ENCODE assay signal across 11 mouse cellular contexts in the genomic region with DNA sequence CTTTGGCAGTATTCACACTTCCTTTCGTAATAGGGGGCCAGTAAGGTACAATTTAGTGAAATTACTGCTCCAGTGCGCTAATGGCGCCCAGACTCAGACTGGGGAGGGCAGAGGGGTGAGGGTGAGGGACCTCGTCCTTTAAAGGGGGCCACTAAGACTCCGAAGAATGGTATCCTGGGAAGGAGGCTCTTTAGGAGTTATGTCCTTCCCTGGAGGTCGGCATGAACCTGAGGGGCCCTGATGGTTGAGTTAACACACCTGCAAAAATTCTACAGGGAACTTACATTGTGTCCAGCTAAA.
DNase-seq lines count a peak whose midpoint lies in the region; ATAC-seq lines count a peak whose summit lies in the region.
"Had no signal": no experiment of that assay in that cellular context is flagged by ENCODE, and none has a peak within 500 bp of the region (broad histone marks: within the 10 kb centered on the region; RNA-seq: fewer than 3 reads in every experiment).

No protein-coding gene starts in this region.

- H3K27ac ChIP-seq in forebrain, embryonic 15.5 days (replicated peaks) = peak overlapping the region; percentile 95
- H3K27ac ChIP-seq in hindbrain, embryonic 14.5 days = peak overlapping the region; percentile 87
- H3K27ac ChIP-seq in neural tube, embryonic 12.5 days = peak overlapping the region; percentile 50; the same call in 1 of the 2 replicates
- H3K27ac ChIP-seq in liver, embryonic 12.5 days = no peak overlapping the region
- H3K27ac ChIP-seq: stomach, postnatal 0 days had no signal

- DNase-seq in left cerebral cortex, postnatal 4 days = peak; percentile 14
- DNase-seq in left cerebral cortex, adult 11 months (ENCODE audit: low spot score) = no peak
- no peak for DNase-seq in hindbrain, embryonic 14.5 days (ENCODE audit: low spot score)
- DNase-seq: kidney, postnatal 4 days had no signal

- 29% methylated on average over 6 of the region's 6 CpGs for WGBS in forebrain, embryonic 15.5 days
- WGBS in hindbrain, embryonic 14.5 days = 40% methylated on average over 6 of the region's 6 CpGs
- WGBS in neural tube, embryonic 12.5 days = 23% methylated on average over 6 of the region's 6 CpGs
- WGBS in liver, embryonic 12.5 days (ENCODE audit: insufficient replicate concordance) = 63% methylated on average over 6 of the region's 6 CpGs

- H3K9ac ChIP-seq in forebrain, embryonic 15.5 days (replicated peaks) = no peak overlapping the region
- no peak overlapping the region for H3K9ac ChIP-seq in hindbrain, embryonic 14.5 days
- no peak overlapping the region for H3K9ac ChIP-seq in neural tube, embryonic 12.5 days
- H3K9ac ChIP-seq in liver, embryonic 12.5 days = no peak overlapping the region

- H3K36me3 ChIP-seq in forebrain, embryonic 15.5 days = no peaks in the 10 kb centered on the region
- H3K36me3 ChIP-seq in hindbrain, embryonic 14.5 days (replicated peaks; ENCODE audit: control insufficient read depth, insufficient read depth) = no peaks in the 10 kb centered on the region
- no peaks in the 10 kb centered on the region for H3K36me3 ChIP-seq in neural tube, embryonic 12.5 days
- no peaks in the 10 kb centered on the region for H3K36me3 ChIP-seq in liver, embryonic 12.5 days

- no peak overlapping the region for H3K4me3 ChIP-seq in forebrain, embryonic 15.5 days
- no peak overlapping the region for H3K4me3 ChIP-seq in hindbrain, embryonic 14.5 days (replicated peaks; ENCODE audit: low read length)
- H3K4me3 ChIP-seq in neural tube, embryonic 12.5 days = no peak overlapping the region
- H3K4me3 ChIP-seq in liver, embryonic 12.5 days = no peak overlapping the region

- ATAC-seq in forebrain, embryonic 15.5 days (replicated peaks) = peak; percentile 57; the same call in 1 of the 2 replicates
- no peak; the same call in 1 of the 2 replicates for ATAC-seq in hindbrain, embryonic 14.5 days (ENCODE audit: low FRiP score)
- ATAC-seq in neural tube, embryonic 12.5 days (ENCODE audit: low FRiP score, low read depth) = peak; percentile 67
- no peak for ATAC-seq in megakaryocyte progenitor cell, adult 5-6 weeks (replicated peaks; ENCODE audit: poor library complexity)
- ATAC-seq in liver, embryonic 12.5 days = no peak
- ATAC-seq: intestine, postnatal 0 days; lung, postnatal 0 days had no signal

- H3K4me2 ChIP-seq in forebrain, embryonic 15.5 days (replicated peaks) = peak overlapping the region; percentile 39
- peak overlapping the region; percentile 29 for H3K4me2 ChIP-seq in hindbrain, embryonic 14.5 days (replicated peaks)
- peak overlapping the region; percentile 4; the same call in 1 of the 2 replicates for H3K4me2 ChIP-seq in neural tube, embryonic 12.5 days (replicated peaks)
- no peak overlapping the region for H3K4me2 ChIP-seq in liver, embryonic 12.5 days

- H3K27me3 ChIP-seq in forebrain, embryonic 15.5 days = no peaks in the 10 kb centered on the region
- H3K27me3 ChIP-seq in hindbrain, embryonic 14.5 days (ENCODE audit: control insufficient read depth, insufficient read depth, low read length) = no peaks in the 10 kb centered on the region
- no peaks in the 10 kb centered on the region for H3K27me3 ChIP-seq in neural tube, embryonic 12.5 days (replicated peaks)
- no peaks in the 10 kb centered on the region for H3K27me3 ChIP-seq in liver, embryonic 12.5 days (replicated peaks)

- no peaks in the 10 kb centered on the region for H3K9me3 ChIP-seq in forebrain, embryonic 15.5 days
- H3K9me3 ChIP-seq in hindbrain, embryonic 14.5 days (ENCODE audit: control insufficient read depth, low read length) = no peaks in the 10 kb centered on the region
- no peaks in the 10 kb centered on the region for H3K9me3 ChIP-seq in neural tube, embryonic 12.5 days
- no peaks in the 10 kb centered on the region for H3K9me3 ChIP-seq in liver, embryonic 12.5 days (replicated peaks)

- peaks cover 53% of the 10 kb centered on the region for H3K4me1 ChIP-seq in forebrain, embryonic 15.5 days
- peaks cover 31% of the 10 kb centered on the region for H3K4me1 ChIP-seq in hindbrain, embryonic 14.5 days (replicated peaks; ENCODE audit: control insufficient read depth, insufficient read depth, low read length)
- peaks cover 5% of the 10 kb centered on the region; the same call in 1 of the 2 replicates for H3K4me1 ChIP-seq in neural tube, embryonic 12.5 days
- no peaks in the 10 kb centered on the region for H3K4me1 ChIP-seq in liver, embryonic 12.5 days

- intact Hi-C loops in left cerebral cortex, postnatal 4 days (cut with DNase I) = loop anchor here (2.0 to 10.0 kb wide), 4 partner anchors 186 to 842 kb away; no protein-coding TSS in a partner anchor

Comparison
In these comparisons a context has a peak if more than half of its experiments do, and no peak if none do; other contexts are left out.
1. ATAC-seq: peak in forebrain, embryonic 15.5 days (single experiment) and neural tube, embryonic 12.5 days (single experiment); none in hindbrain, embryonic 14.5 days (single experiment), megakaryocyte progenitor cell, adult 5-6 weeks (single experiment) and liver, embryonic 12.5 days (single experiment).